Mouse (Mus musculus) G1E (cell line): ENCODE measurements around the gene Clhc1.

Experiments used
- CTCF ChIP-seq: IDR thresholded peaks from 2 replicates; pipeline ENCODE4 v1.5.1; 2012; ENCODE audit warnings: low read depth, low read length, inconsistent platforms, mixed read lengths
- GATA1 ChIP-seq: IDR thresholded peaks from 2 replicates; pipeline ENCODE4 v1.6.1; 2012; ENCODE audit warnings: borderline replicate concordance, low read length, inconsistent platforms, mixed read lengths
- POLR2AphosphoS5 ChIP-seq: IDR thresholded peaks from 2 replicates; pipeline ENCODE4 v1.6.1; 2012; ENCODE audit warnings: low read depth, low read length, inconsistent platforms; ENCODE audit not compliant: insufficient replicate concordance
- TAL1 ChIP-seq: conservative IDR thresholded peaks from 2 replicates; pipeline ENCODE4 v1.6.1; 2012; ENCODE audit warnings: low read depth, low read length, inconsistent platforms, mixed read lengths

GRCm38 (mm10) chr11:29563406-29563805 is 15.7 kb downstream of the Clhc1 start:
- TF ChIP-seq CTCF (no peak), GATA1 (no peak), TAL1 (no peak), POLR2AphosphoS5 (no peak)
